Mouse (Mus musculus): ENCODE results near the gene Cs.
A peak's percentile ranks its signal among the peaks of the same experiment; 100 is the strongest.

Gene Cs

DNA sequence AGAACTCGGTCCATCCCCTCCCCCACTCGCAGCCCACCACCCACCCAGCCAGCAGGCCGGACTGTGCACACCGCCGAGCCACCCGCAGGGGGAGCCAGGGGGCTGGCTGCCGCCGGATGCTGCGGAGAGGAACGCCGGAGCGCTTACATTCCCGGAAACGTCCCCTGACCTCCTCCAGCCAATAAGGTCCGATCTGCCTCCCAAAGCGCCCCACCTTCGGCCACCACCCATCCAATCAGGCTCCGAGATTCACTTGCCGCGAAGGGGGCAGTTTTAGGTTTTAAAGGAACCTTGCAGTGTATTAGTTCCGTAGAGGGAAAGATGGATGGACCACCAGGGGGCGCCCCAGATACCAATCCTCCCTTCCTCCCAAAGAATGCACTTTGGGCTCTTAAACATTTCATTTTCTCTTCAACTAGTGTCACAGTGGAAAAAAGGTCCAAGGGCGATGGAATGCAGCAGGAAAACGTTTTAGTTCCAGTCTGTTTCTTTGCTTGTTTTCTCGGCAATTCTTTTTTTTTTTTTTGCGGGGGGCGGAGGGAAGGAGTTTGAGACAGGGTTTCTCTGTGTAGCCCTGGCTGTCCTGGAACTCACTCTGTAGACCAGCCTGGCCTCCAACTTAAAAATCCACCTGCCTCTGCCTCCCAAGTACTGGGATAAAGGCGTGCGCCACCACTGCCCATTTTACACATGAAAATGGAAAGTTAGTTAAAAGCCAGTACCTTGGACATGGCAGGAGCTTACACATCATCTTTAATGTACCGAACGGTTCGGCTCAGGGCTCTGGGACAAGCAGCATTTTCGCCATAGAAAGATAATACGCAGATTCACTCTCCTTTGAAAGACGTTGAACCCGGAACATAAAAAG is 72.4 kb downstream of the Cs start:
- DNase-seq (ENCODE audit: low spot score) = peak; percentile 99

DNA sequence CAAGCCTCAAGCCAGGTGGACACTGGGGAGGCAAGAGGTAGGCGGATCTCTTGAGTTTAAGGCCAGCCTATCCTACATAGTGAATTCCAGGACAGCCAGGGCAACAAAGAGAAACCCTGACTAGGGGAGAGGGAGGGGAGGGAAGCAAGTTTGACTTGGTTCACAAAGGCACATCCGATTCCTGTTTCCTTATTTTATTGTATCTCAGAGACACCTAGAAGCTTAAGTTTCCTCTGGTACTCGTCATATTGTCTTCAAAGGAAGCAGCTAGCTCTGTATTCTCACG is 73.0 kb downstream of the Cs start:
- DNase-seq (ENCODE audit: low spot score) = no peak

DNA sequence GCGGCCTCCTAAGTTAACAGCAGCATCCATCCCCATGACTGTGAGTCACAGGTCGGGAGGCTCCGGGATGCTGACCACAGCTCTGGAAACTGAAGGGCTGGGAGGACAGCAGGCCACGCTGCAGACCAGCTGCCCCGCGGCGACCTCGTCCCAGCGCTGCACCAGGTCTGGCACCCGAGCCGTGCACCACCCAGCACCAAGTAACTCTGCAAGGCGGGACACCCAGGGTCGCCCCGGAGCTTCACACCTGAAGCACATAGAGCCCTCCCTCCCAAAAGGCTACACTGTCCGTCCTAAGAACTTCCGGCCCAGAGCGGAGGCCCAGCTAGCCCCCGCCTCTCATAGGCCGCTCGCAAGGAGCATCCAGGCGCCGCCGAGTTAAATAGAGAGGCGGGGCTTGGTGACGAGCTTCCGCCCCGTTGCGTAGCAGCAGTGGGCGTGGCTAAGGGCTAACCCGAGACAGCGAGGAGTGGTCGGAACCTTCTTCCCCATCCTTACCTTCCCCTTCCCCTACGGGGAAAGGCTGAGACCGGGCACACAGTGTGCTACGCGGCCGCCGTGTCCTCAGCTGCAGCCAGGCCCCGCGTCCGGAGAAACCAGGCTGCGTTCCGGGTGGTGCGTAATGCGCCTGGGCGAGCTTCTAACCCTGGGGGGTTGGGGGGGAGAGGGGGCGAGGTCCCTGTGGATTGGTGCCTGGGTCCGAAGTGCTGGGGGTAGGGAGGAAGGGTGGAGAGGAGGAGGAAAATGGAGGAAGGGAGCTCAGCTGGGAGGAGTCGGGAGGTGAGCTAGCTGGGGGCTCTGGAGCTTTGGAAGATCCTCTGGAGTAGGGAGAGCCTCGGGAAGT is 73.9 kb downstream of the Cs start, which contains the start of the genes Nabp2 and Rnf41:
Gene Nabp2, minus strand, starts transcription at position 282 of the 844 bp plus-strand sequence.
Gene Rnf41, plus strand, starts transcription at position 447 of the 844 bp plus-strand sequence.
- DNase-seq (ENCODE audit: low spot score) = peak; percentile 97

- no peak for DNase-seq (ENCODE audit: low spot score)
These were observed 74.5 kb downstream of the Cs start for GRCm38 (mm10) chr10:128412055-128412381.

Data from layer of hippocampus, adult 11-12 months (tissue).